Mouse (Mus musculus) C3H10T1/2 (cell line): ENCODE measurements around the gene Tbc1d21. TPM values are rescaled to one million over a fixed set of nuclear protein-coding genes. Genes with fewer than 3 reads are reported as not detected.

Experiments
- polyA plus RNA-seq, 2 experiments: library from polyadenylated mRNA; unstranded; fragments of >200 nt; fragmentation: generic; extraction: Trizol; gene quantifications; one replicate each; pipeline ENCODE4 v1.2.1; 2012; ENCODE audit warnings: missing spikeins in 2 of 2

Gene Tbc1d21
- not detected for polyA plus RNA-seq

DNA sequence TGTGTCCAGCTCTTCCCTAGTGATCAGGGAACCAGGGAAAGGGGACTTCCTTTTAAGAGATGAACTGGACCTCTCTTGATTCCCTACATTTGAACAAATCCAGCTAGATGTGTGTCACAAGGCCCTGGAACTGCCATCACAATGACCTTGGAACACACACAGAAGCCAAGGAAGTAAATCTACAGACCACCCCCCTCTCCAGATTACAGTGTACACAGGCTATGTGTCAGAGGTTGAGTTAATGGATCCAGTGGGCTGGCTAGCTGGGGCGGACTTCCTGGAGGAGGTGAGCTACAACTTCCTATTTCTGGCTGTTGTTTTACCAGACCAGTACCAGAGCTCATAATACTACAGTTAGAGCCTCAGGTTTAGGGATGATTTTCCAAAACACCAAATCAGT, at the start of gene Tbc1d21:
Gene Tbc1d21, minus strand, starts transcription at position 101 of the 400 bp plus-strand sequence.

DNA sequence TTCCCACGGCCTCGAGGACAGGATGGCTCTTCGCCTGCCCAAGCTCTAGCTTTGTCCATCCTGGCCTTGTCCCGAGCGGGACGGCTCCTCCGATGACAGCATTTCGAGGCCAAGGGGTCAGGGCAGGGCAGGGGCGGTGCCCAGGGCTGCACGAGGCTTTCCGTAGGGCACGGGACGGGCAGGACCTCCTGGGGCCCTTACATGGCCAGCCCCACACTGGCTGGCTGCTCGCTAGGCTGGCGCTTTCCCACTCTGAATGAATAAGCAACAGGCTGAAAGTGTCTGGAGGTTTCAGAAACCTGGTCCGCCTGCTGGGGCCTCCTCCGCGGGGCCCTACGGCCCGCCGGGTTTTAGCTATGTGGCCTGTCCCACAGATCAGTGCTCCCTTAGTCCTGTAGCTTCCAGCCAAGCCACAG, 57.3 kb downstream of the Tbc1d21 start, which contains the start of gene Loxl1:
Gene Loxl1, minus strand, starts transcription at position 243 of the 416 bp plus-strand sequence.

Other genes with a start within 250 kb of the Tbc1d21 start
- 100 to 1,000 TPM in 1 of 2 experiments, under 1 TPM in 1; 0.76 to 401 TPM for gene Islr, start 166.1 kb downstream of the Tbc1d21 start, polyA plus RNA-seq
- under 1 TPM in 1 of 2 experiments, not detected in 1; 0.05 TPM for gene Islr2, start 166.1 kb downstream of the Tbc1d21 start, polyA plus RNA-seq
- gene Pml, start 120.7 kb downstream of the Tbc1d21 start, polyA plus RNA-seq, result 10 to 100 TPM; 21.4 to 22.8 TPM
- 10 to 100 TPM in 1 of 2 experiments, 1 to 10 TPM in 1; 8.4 to 39.9 TPM for gene Stoml1, start 117.3 kb downstream of the Tbc1d21 start, polyA plus RNA-seq
- gene Loxl1, start 57.3 kb downstream of the Tbc1d21 start, polyA plus RNA-seq, result 100 to 1,000 TPM; 112 to 610 TPM
- 10 to 100 TPM; 10.1 to 26.7 TPM for gene Insyn1, start 118.1 kb upstream of the Tbc1d21 start, polyA plus RNA-seq
- 10 to 100 TPM in 1 of 2 experiments, 1 to 10 TPM in 1; 6.7 to 47.4 TPM for gene Cd276, start 185.0 kb upstream of the Tbc1d21 start, polyA plus RNA-seq
- 100 to 1,000 TPM in 1 of 2 experiments, 10 to 100 TPM in 1; 21.3 to 254 TPM for gene Nptn, start 211.8 kb upstream of the Tbc1d21 start, polyA plus RNA-seq